Mouse (Mus musculus) limb, embryonic 12.5 days (tissue): ENCODE measurements at regions not wholly inside any gene's neighbourhood (a gene's known extent, or its start where the extent isn't known, plus 50 kb on each side); places are given as distances from the start of the nearest gene placed in this dataset.

Experiments
- ATAC-seq: fragments of 200-750 bp; cut with Nextera tagmentation; 2 replicates; pipeline ENCODE4 v1.8.0; 2017; ENCODE audit warnings: low read depth, moderate TSS enrichment; ENCODE audit not compliant: insufficient number of reproducible peaks, insufficient read depth, low FRiP score, low TSS enrichment
- H3K27ac ChIP-seq: fragments of 300-500 bp; sonication (generic); 2 replicates; pipeline ENCODE4 v1.5.1; 2016; ENCODE audit warnings: mild to moderate bottlenecking, moderate library complexity
- H3K27me3 ChIP-seq: fragments of 300-500 bp; sonication (generic); 2 replicates; pipeline ENCODE4 v1.6.1; 2016; ENCODE audit warnings: mild to moderate bottlenecking, moderate library complexity
- H3K36me3 ChIP-seq: fragments of 300-500 bp; sonication (generic); 2 replicates; pipeline ENCODE4 v1.6.1; 2016; ENCODE audit warnings: mild to moderate bottlenecking, moderate library complexity
- H3K4me1 ChIP-seq: fragments of 300-500 bp; sonication (generic); replicated peaks from 2 replicates; pipeline ENCODE4 v1.6.1; 2016
- H3K4me2 ChIP-seq: fragments of 300-500 bp; sonication (generic); 2 replicates; pipeline ENCODE4 v1.6.1; 2016; ENCODE audit warnings: mild to moderate bottlenecking, moderate library complexity
- H3K4me3 ChIP-seq: fragments of 300-500 bp; sonication (generic); replicated peaks from 2 replicates; pipeline ENCODE4 v1.5.1; 2016; ENCODE audit warnings: mild to moderate bottlenecking
- H3K9ac ChIP-seq: fragments of 300-500 bp; sonication (generic); replicated peaks from 2 replicates; pipeline ENCODE4 v1.6.1; 2016; ENCODE audit warnings: mild to moderate bottlenecking, moderate library complexity
- H3K9me3 ChIP-seq: fragments of 300-500 bp; sonication (generic); 2 replicates; pipeline ENCODE4 v1.6.1; 2016; ENCODE audit warnings: mild to moderate bottlenecking, moderate library complexity
- WGBS: fragments of 180-500 bp; shearing (Covaris S2); methylation state at CpG from one replicate; pipeline ENCODE4 v1.1.7; 2016; 5-methylcytosine and 5-hydroxymethylcytosine counted together

GRCm38 (mm10) chr10:66348398-66348797 is 747.5 kb upstream of the Jmjd1c start:
- no peaks in the 10 kb centered on the region for H3K9me3 ChIP-seq
- no peaks in the 10 kb centered on the region for H3K36me3 ChIP-seq
- WGBS: 73% methylated on average over 3 of the region's 3 CpGs
- no peak overlapping the region for H3K27ac ChIP-seq
- ATAC-seq: no peak
- no peak overlapping the region for H3K4me2 ChIP-seq
- no peaks in the 10 kb centered on the region for H3K4me1 ChIP-seq
- no peak overlapping the region for H3K9ac ChIP-seq
- no peak overlapping the region for H3K4me3 ChIP-seq
- H3K27me3 ChIP-seq: no peaks in the 10 kb centered on the region

GRCm38 (mm10) chr10:66351036-66351435 is 744.9 kb upstream of the Jmjd1c start:
- H3K4me2 ChIP-seq: no peak overlapping the region
- no peaks in the 10 kb centered on the region for H3K9me3 ChIP-seq
- H3K9ac ChIP-seq: no peak overlapping the region
- H3K4me3 ChIP-seq: no peak overlapping the region
- 73% methylated on average over 1 of the region's 1 CpGs for WGBS
- no peak overlapping the region for H3K27ac ChIP-seq
- H3K36me3 ChIP-seq: no peaks in the 10 kb centered on the region
- H3K4me1 ChIP-seq: no peaks in the 10 kb centered on the region
- no peaks in the 10 kb centered on the region for H3K27me3 ChIP-seq
- no peak for ATAC-seq

- no peak overlapping the region for H3K4me2 ChIP-seq
- ATAC-seq: no peak
- 69% methylated on average over 1 of the region's 1 CpGs for WGBS
Measured at GRCm38 (mm10) chr10:66354072-66354471, 741.9 kb upstream of the Jmjd1c start.

GRCm38 (mm10) chr10:66354986-66355385 is 740.9 kb upstream of the Jmjd1c start:
- Histone ChIP-seq H3K27ac (no peak overlapping the region), H3K4me2 (no peak overlapping the region), H3K4me3 (no peak overlapping the region), H3K36me3 (no peaks in the 10 kb centered on the region), H3K9ac (no peak overlapping the region), H3K4me1 (no peaks in the 10 kb centered on the region), H3K9me3 (no peaks in the 10 kb centered on the region), H3K27me3 (no peaks in the 10 kb centered on the region)
- 75% methylated on average over 2 of the region's 2 CpGs for whole genome bisulfite sequencing
- ATAC-seq: no peak

More at GRCm38 (mm10) chr10:66354072-66354471, 741.9 kb upstream of the Jmjd1c start:
- Histone ChIP-seq H3K4me3 (no peak overlapping the region), H3K4me1 (no peaks in the 10 kb centered on the region), H3K9ac (no peak overlapping the region), H3K9me3 (no peaks in the 10 kb centered on the region), H3K27ac (no peak overlapping the region), H3K36me3 (no peaks in the 10 kb centered on the region), H3K27me3 (no peaks in the 10 kb centered on the region)

- Histone ChIP-seq H3K27me3 (no peaks in the 10 kb centered on the region), H3K36me3 (no peaks in the 10 kb centered on the region), H3K9ac (no peak overlapping the region), H3K9me3 (no peaks in the 10 kb centered on the region), H3K4me3 (no peak overlapping the region), H3K4me1 (no peaks in the 10 kb centered on the region), H3K4me2 (no peak overlapping the region), H3K27ac (no peak overlapping the region)
- 90% methylated on average over 9 of the region's 9 CpGs for WGBS
- no peak for ATAC-seq
Measured at GRCm38 (mm10) chr10:66357736-66358135, 738.2 kb upstream of the Jmjd1c start.

- no peak overlapping the region for H3K27ac ChIP-seq
- H3K36me3 ChIP-seq: no peaks in the 10 kb centered on the region
- 79% methylated on average over 3 of the region's 3 CpGs for WGBS
- no peak for ATAC-seq
- H3K4me3 ChIP-seq: no peak overlapping the region
- no peak overlapping the region for H3K9ac ChIP-seq
- H3K4me1 ChIP-seq: no peaks in the 10 kb centered on the region
- H3K9me3 ChIP-seq: peaks cover 5% of the 10 kb centered on the region; the same call in 1 of the 2 replicates
- no peaks in the 10 kb centered on the region for H3K27me3 ChIP-seq
- no peak overlapping the region for H3K4me2 ChIP-seq
Measured at GRCm38 (mm10) chr10:66370096-66370495, 725.8 kb upstream of the Jmjd1c start.

GRCm38 (mm10) chr10:66371756-66372155 is 724.2 kb upstream of the Jmjd1c start:
- no peak overlapping the region for H3K4me2 ChIP-seq
- H3K9me3 ChIP-seq: peaks cover 10% of the 10 kb centered on the region; the same call in 1 of the 2 replicates
- WGBS: 86% methylated on average over 2 of the region's 2 CpGs

More at GRCm38 (mm10) chr10:66371756-66372155, 724.2 kb upstream of the Jmjd1c start:
- Histone ChIP-seq H3K4me1 (no peaks in the 10 kb centered on the region), H3K36me3 (no peaks in the 10 kb centered on the region), H3K4me3 (no peak overlapping the region), H3K9ac (no peak overlapping the region), H3K27me3 (no peaks in the 10 kb centered on the region), H3K27ac (no peak overlapping the region)
- no peak for ATAC-seq
